Mouse (Mus musculus) stomach, postnatal 0 days (tissue): ENCODE measurements around the gene Ms4a10. TPM values are rescaled to one million over a fixed set of nuclear protein-coding genes. Genes with fewer than 3 reads are reported as not detected.

Experiments
- ATAC-seq: fragments of 200-750 bp; cut with Nextera tagmentation; 2 replicates; pipeline ENCODE4 v1.8.0; 2017; ENCODE audit not compliant: low FRiP score, low TSS enrichment
- DNase-seq: peaks from one replicate; pipeline ENCODE4 v3.0.0-alpha.2; 2016; ENCODE audit warnings: low spot score
- H3K27ac ChIP-seq: fragments of 300-500 bp; sonication (generic); replicated peaks from 2 replicates; pipeline ENCODE4 v1.5.1; 2014; ENCODE audit warnings: mild to moderate bottlenecking, control low read depth
- H3K27me3 ChIP-seq: fragments of 300-500 bp; sonication (generic); 2 replicates; pipeline ENCODE4 v1.6.1; 2014; ENCODE audit warnings: low read length; ENCODE audit not compliant: control insufficient read depth, insufficient read depth
- H3K36me3 ChIP-seq: fragments of 300-500 bp; sonication (generic); 2 replicates; pipeline ENCODE4 v1.6.1; 2014; ENCODE audit warnings: low read length, mixed read lengths; ENCODE audit not compliant: control insufficient read depth, insufficient read depth
- H3K4me1 ChIP-seq: fragments of 300-500 bp; sonication (generic); replicated peaks from 2 replicates; pipeline ENCODE4 v1.6.1; 2014; ENCODE audit warnings: antibody characterized with exemption; ENCODE audit not compliant: control insufficient read depth, insufficient read depth
- H3K4me2 ChIP-seq: fragments of 300-500 bp; sonication (generic); replicated peaks from 2 replicates; pipeline ENCODE4 v1.6.1; 2014; ENCODE audit warnings: low read depth, mild to moderate bottlenecking, control low read depth, moderate library complexity
- H3K4me3 ChIP-seq: fragments of 300-500 bp; sonication (generic); 2 replicates; pipeline ENCODE4 v1.5.1; 2014; ENCODE audit warnings: low read depth, low read length, control low read depth
- H3K9ac ChIP-seq: fragments of 300-500 bp; sonication (generic); 2 replicates; pipeline ENCODE4 v1.6.1; 2014; ENCODE audit warnings: mild to moderate bottlenecking, low read length, control low read depth, mixed read lengths
- H3K9me3 ChIP-seq: fragments of 300-500 bp; sonication (generic); 2 replicates; pipeline ENCODE4 v1.6.1; 2016; ENCODE audit warnings: low read length; ENCODE audit not compliant: control insufficient read depth
- CTCF ChIP-seq: IDR thresholded peaks from 2 replicates; pipeline ENCODE4 v1.5.1; 2016; ENCODE audit warnings: antibody characterized with exemption, low read depth, mild to moderate bottlenecking, moderate library complexity
- EP300 ChIP-seq: optimal IDR thresholded peaks from 2 replicates; pipeline ENCODE3; 2016; ENCODE audit warnings: antibody characterized with exemption
- WGBS: fragments of 180-500 bp; shearing (Covaris S2); extraction: QIAGEN DNeasy Blood & Tissue Kit; methylation state at CpG from one replicate; pipeline ENCODE4 v1.1.7; 2014; 5-methylcytosine and 5-hydroxymethylcytosine counted together
- polyA plus RNA-seq: library from polyadenylated mRNA; unstranded; fragments of >200 nt; fragmentation: Nextera tagmentation; extraction: Ambion mirVana; gene quantifications from 2 replicates; pipeline ENCODE4 v1.2.1, GENCODE M21; 2015

Ms4a10 gene
- polyA plus RNA-seq, 1 experiment from 2014 or later = not detected

DNA sequence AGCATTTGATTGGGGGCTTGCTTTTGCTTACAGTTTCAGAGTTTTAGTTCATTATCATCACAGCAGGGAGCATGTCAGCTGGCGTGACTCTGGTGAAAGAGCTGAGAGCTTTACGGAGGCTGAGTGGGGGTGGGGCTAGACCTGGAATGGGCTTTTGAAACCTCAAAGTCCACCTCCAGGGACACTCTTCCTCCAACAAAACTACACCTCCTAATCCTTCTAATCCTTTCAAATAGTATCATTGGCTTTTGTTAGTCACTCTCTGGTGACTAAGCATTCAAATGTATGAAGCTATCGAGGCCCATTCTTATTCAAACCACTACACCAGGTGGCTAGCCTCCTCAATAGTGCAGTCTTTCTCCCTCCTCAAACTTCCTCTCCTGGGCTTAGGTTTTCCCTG, 1.8 kb downstream of the Ms4a10 start:
- Histone ChIP-seq H3K4me3 (no peak overlapping the region), H3K9me3 (0 out of 2 replicates have a peak, but pooled peaks cover 2% of the 10 kb centered on the region), H3K4me2 (no peak overlapping the region), H3K4me1 (0 out of 2 replicates have a peak, but pooled peaks cover 4% of the 10 kb centered on the region), H3K27me3 (no peaks in the 10 kb centered on the region), H3K36me3 (no peaks in the 10 kb centered on the region), H3K27ac (no peak overlapping the region), H3K9ac (no peak overlapping the region)
- TF ChIP-seq EP300 = no peak
- no peak for TF ChIP-seq CTCF
- ATAC-seq = no peak
- DNase-seq = no peak
- 72% methylated on average over 3 of the region's 3 CpGs for WGBS

DNA sequence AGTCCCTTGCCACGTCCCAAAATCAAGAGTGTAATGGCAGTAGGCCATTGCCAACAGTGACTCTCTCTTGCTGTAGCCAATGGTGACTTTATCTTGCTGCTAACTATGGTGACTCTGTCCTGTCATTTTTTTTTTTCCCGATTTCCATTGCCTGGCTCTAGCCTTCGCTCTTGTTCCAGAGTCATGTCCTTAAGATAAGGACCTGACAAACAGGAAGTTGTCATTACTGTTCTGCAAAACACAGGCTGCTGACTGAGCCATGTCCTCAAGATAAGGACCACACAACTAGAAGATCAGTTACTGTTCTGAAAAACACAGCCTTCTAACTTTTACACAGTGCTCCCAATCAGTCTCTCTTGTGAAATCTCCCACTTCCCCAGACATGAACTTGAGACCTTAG, 4.0 kb downstream of the Ms4a10 start:
- TF ChIP-seq EP300 = no peak
- TF ChIP-seq CTCF = no peak
- H3K4me2 ChIP-seq = no peak overlapping the region
- H3K27ac ChIP-seq = no peak overlapping the region
- no peaks in the 10 kb centered on the region for H3K27me3 ChIP-seq
- H3K36me3 ChIP-seq = no peaks in the 10 kb centered on the region
- ATAC-seq = no peak
- 0 out of 2 replicates have a peak, but pooled peaks cover 4% of the 10 kb centered on the region for H3K4me1 ChIP-seq
- 0 out of 2 replicates have a peak, but pooled peaks cover 2% of the 10 kb centered on the region for H3K9me3 ChIP-seq
- 62% methylated on average over 3 of the region's 3 CpGs for WGBS
- H3K9ac ChIP-seq = no peak overlapping the region
- H3K4me3 ChIP-seq = no peak overlapping the region
- DNase-seq = no peak

DNA sequence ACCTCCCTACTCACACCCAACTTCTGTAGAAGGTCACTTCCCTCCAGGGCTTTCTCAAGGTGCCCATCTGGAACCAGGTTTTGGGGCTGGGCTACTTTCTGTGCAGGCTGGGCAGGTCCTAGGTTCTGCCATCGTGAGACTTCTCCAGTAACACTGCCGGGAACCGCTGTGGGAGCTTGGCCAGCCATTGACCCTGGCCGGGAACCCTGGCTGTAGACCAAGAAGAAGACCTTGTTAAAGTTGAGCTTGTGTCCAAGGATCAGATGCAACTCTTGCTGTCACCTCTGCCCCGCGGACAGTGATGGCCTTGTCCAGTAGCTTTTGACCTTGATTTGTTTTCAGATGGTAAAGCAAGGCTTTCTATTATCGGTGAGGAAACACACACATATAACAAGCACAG, 5.9 kb downstream of the Ms4a10 start:
- Histone ChIP-seq H3K27me3 (no peaks in the 10 kb centered on the region), H3K9ac (no peak overlapping the region), H3K4me1 (no peaks in the 10 kb centered on the region), H3K27ac (no peak overlapping the region), H3K4me3 (no peak overlapping the region), H3K9me3 (0 out of 2 replicates have a peak, but pooled peaks cover 2% of the 10 kb centered on the region), H3K36me3 (no peaks in the 10 kb centered on the region), H3K4me2 (no peak overlapping the region)
- ATAC-seq (no peak), DNase-seq (no peak)
- WGBS = 86% methylated on average over 7 of the region's 7 CpGs
- TF ChIP-seq CTCF (no peak), EP300 (no peak)

DNA sequence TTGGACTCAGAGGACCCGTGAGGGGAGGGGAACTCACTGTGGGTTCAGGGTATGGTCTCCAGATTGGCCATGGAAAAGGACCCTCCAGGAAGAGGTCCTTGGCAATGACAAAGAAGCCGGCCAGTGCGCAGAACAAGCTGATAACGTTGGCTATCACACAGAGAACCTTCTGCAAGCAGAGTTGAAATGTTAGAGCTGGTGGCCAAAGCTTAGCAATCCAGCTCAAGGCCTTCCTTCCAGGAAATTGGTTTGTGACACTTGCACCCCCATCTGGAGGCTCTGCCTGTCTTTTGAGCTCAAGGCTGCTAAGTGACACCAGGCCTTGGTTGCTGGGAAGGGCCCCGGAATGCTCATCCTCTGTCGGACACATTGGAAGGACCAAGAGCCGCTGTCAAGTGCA, 8.7 kb downstream of the Ms4a10 start:
- 76% methylated on average over 7 of the region's 7 CpGs for WGBS
- no peak overlapping the region for H3K27ac ChIP-seq
- ATAC-seq (no peak), DNase-seq (no peak)
- no peaks in the 10 kb centered on the region for H3K4me1 ChIP-seq
- H3K4me2 ChIP-seq = no peak overlapping the region
- TF ChIP-seq CTCF (no peak), EP300 (no peak)
- no peak overlapping the region for H3K4me3 ChIP-seq
- H3K9ac ChIP-seq = no peak overlapping the region
- no peaks in the 10 kb centered on the region for H3K36me3 ChIP-seq
- no peaks in the 10 kb centered on the region for H3K9me3 ChIP-seq
- H3K27me3 ChIP-seq = no peaks in the 10 kb centered on the region

DNA sequence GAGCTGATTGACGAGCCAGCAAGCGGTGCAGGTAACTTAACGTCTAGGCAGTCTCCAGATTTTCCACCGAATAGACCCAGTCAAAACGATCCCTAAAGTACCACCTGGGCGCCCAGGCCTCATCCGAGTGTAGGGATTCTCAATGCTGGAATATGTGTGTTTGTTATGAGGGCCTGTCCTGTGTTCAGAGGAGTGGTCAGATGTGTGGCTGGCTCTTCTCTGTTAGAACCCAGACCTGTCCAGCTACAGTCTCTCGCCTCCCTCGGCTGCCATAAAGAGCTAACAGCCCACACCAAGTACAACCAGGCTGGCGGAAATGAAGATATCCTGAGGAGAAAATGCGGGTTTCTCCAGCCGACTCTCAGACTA, 14.5 kb downstream of the Ms4a10 start:
- no peaks in the 10 kb centered on the region for H3K9me3 ChIP-seq
- H3K4me1 ChIP-seq = no peaks in the 10 kb centered on the region
- WGBS = 41% methylated on average over 12 of the region's 12 CpGs
- no peak for DNase-seq
- H3K9ac ChIP-seq = no peak overlapping the region
- no peaks in the 10 kb centered on the region for H3K36me3 ChIP-seq
- ATAC-seq = no peak; the same call in 1 of the 2 replicates
- TF ChIP-seq CTCF (no peak), EP300 (no peak)
- no peak overlapping the region for H3K4me2 ChIP-seq
- no peak overlapping the region for H3K4me3 ChIP-seq
- H3K27me3 ChIP-seq = no peaks in the 10 kb centered on the region
- H3K27ac ChIP-seq = no peak overlapping the region

DNA sequence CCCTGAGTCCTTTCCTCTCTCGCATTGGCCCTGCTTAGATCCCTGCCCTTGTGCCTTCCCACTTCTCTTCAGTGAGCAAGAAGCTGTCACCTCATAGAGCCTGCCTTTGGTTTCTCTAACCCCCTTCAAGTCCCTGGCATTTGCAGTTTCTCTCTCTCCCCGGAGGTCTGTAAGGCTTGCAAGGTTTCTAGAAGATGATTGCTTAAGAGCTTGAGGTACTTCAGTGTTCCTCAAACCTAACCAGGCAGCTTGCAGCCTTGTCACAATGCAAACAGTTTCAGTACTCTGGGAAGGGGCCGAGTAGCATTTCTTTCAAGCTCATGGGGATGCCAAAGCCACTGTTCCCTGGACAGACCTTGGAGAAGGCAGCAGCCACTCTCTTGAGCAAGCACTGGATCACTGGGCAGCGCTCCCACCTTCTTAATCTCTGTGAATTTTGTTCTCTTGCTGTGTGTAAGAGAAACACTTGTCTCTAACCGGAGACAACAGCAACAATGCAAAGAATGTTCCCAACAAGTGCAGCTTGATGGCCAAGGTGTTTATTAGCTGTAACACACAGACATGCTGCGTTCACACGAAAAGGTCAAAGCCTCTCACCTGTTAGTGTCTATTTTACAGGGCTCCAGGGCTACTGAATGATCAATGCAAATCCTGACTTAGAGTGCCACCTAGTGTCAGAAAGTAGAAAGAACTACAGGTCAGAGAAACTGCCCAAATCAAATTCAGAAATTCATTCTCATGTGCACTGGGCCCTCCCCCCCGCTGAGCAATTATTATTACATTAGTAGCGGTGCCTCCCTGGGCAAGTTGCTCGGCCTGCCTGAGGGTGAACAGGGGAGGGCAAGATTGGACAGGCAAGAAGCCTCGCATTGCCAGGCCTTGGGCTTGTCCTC, 15.1 kb downstream of the Ms4a10 start:
- peak; percentile 95 for TF ChIP-seq CTCF
- TF ChIP-seq EP300 = no peak
- Histone ChIP-seq H3K4me3 (no peak overlapping the region), H3K9ac (no peak overlapping the region), H3K4me2 (no peak overlapping the region), H3K36me3 (no peaks in the 10 kb centered on the region), H3K4me1 (no peaks in the 10 kb centered on the region), H3K9me3 (no peaks in the 10 kb centered on the region), H3K27me3 (no peaks in the 10 kb centered on the region), H3K27ac (no peak overlapping the region)
- DNase-seq (peak; percentile 36), ATAC-seq (peak; percentile 66)
- 26% methylated on average over 11 of the region's 11 CpGs for WGBS
